Mouse (Mus musculus): ENCODE data around the gene Reep1.

DNA sequence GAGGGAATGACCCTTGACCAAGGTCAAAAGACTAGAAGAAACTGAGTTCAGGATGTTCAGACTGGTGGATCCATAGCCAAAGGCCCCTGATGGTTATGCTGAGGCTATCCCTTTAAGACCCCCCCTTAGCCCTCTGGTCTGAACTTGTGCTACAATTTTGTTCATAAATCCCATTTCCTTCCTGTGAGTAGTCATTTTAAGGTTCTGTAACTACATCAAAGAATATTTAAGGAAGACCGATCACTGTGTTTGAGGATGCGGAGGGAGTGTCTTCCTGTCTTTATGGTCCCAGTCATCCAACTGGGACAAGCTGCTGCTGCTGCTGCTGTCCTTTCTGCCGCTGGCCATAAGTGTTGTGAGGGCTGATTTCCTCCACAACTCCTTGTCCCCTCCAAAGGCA lies 3.0 kb downstream of the Reep1 start:
- no peak for TF ChIP-seq POLR2A (IDR thresholded peaks at IDR 0.05; ENCODE audit: insufficient read depth, low read length)
- no peak for TF ChIP-seq CTCF (IDR thresholded peaks at IDR 0.05; ENCODE audit: low read depth, low read length)

Data from ES-Bruce4 (cell line).